Mouse (Mus musculus): ENCODE measurements around the gene Serpine1. TPM values are rescaled to one million over a fixed set of nuclear protein-coding genes. Genes with fewer than 3 reads are reported as not detected.

Gene Serpine1
- polyA plus RNA-seq, 2 experiments from 2014 or later = 0.20 TPM; not detected in 1

DNA sequence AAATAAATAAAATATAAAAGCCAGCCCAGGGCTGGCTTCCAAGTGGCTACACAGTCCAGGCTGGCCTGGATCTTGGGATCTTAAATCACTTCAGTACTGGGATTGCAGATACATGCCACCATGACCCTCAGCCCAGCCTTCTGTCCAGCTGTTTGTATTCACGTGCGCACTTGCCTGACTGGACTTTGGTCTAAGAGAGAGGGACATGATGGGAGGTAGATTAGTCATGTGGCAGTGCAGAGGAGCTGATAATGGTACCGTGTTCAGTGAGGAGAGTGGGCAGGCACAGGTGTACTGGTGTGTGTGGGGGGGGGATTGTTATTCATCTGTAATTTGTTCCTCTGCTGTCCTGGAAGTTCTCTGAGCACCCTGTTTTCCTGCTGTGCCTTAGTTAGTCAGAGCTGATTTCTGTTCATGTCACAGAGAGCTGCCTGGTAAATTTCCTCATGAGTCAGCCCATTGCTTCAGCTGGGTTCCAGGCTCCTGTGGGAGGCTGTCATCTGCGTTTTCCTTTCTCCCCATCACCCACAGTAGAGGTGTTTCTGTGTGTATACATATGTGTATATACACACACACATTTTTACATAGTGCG is 20.1 kb downstream of the Serpine1 start:
- ATAC-seq = no peak

DNA sequence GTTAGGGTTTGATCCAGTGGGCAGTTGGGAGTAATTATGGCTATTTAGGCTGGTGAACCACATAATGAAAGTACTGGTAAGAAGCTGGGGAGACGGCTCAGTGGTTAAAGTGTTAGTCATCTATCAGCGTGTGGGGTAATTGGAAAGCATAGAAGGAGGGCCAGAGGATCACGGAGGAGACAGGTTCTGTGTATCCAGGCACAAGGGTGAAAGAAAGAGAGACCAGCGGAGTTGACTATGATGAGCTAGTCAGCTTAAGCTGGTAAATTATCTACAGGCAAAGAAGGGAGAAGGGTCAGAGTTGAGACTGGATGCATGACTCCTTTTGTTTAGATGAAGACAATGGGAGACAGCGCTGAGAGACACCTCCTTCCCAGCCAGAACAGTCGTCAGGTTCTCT is 20.9 kb downstream of the Serpine1 start:
- ATAC-seq = no peak

DNA sequence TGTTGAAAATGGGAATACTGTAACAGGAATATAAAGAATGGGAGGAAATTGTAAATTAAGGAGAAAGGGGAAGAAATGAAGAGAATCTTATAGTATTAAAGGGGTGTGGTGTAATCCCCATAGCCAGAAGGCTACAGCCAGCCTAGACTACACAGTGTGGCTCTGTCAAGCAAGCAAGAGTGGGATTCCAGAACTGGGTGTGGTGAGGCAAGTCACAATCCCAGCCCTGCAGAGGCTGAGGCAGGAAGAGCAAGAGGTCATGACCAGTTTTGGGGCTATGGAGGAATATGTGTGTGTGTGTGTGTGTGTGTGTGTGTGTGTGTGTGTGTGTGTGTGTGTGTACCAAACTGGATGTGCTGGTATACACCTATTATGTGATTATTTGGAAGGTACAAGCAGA is 25.1 kb downstream of the Serpine1 start:
- no peak for ATAC-seq

DNA sequence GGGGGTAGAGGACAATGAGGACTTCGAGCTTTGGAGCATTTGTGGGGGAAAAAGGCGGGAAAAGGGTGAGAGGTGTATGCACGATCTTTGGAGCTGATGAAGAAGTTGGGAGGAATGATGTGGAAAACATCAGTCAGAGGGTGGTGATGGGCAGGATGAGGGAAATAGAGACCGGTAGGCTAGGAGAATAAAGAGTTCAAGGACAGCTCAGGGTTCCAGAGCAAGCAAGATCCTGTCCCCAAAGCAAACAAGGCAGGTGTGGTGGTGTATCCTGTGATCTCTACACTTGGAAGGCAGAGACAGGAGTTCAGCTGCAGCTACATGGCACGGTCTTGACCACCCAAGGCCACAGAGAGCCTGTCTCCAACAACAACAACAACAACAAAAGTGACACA is 25.7 kb downstream of the Serpine1 start:
- ATAC-seq = peak; percentile 28

DNA sequence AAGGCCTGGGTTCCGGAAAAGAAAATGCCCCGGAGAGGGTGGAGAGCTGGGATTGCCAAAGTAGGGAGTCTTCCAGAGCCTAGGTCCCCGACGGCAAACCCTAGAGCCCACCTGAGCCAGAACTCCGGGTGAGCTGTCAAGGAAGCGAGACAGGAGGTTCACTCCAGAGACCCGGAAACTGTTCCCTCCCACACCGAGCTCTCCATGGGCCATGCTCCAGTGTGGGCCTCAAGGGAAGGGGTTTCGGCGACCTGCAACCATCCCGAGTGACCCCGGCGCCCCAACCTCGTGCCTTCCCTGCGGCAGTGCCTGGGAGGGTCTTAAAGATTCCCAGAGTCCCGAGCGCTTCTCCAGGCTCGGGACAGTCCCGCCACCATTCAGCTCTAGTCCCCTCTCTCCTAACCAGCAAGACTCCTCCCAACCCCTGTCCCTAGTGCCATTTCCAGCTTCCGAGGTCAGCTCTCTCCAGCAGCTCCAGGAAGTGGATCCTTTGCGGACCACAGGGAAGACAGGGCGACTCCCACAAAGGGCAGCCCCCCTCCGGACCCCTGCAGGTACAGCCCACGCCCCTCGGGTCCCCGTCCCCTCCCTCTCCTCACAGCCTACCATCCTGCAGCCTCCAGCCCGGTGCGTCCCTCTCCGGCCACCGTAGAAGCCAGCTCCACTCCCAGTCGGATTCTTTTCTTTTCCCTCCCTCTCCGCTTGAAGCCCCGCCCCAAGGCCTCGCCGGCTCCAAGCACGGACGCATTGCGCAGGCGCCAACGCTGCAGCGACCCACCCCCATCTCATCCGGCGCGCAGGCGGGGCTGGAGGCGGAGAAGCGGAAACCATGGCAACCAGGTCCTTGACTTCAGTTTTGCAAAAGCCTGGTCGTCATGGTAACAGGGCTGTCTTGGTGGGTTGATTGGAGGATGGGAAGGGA is 26.4 kb downstream of the Serpine1 start, which contains the start of gene Ap1s1:
TSS of gene Ap1s1 (minus strand) at position 734 of the 922 bp plus-strand sequence.
- ATAC-seq = peak; percentile 94

DNA sequence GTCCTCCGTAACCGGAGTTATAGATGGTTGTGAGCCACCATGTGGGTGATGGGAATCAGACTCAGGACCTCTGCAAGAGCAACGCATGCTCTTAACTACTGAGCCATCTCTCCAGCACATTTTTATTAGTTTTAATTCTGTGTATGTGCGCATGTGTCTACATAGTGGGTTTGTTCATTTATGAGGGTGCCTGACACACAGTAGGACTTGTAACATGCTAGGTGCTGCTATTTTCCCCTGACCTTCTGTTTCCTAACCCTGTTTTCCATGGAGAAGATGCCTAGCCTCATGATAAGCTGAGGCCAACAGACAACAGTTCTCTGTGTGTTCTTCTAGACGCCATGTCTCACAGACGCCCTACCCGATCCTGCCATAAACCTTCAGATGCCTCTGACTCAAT is 28.1 kb downstream of the Serpine1 start:
- ATAC-seq = no peak

DNA sequence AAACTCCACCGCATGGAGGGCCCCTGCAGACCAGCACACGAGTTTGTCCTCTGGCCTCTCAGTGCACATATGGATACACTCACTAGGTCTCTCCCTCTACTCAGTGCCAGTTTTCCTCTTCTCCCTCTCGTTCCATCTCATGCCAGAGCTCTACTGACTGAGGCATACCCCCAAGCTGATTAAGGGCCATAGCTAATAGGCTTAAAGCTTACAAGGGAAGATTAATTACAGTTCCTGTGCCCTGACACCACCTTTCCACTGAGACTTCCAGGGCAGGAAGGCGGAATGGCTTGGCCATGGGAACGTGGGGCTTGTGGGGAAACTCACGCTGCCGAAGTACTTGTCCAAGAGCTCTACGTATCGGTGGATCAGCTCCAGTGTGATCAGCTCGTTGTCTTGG is 30.6 kb downstream of the Serpine1 start:
- ATAC-seq = no peak

DNA sequence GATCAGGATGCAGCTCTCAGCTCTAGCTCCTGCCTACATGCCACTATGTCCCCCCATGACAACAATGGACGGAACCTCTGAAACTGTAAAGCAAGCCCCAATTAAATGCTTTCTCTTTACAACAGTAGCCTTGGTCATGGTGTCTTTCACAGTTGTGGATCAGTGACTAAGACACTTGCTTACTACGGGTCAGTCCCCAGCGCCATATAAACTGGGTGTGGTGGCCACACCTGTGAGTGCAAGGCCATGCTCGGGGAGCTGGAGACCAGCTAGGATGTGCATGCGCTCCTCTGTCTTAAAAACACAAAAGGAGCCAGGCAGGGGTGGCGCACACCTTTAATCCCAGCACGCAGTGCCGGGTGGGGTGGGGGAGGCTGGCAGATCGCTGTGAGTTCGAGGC is 32.6 kb downstream of the Serpine1 start:
- no peak for ATAC-seq

DNA sequence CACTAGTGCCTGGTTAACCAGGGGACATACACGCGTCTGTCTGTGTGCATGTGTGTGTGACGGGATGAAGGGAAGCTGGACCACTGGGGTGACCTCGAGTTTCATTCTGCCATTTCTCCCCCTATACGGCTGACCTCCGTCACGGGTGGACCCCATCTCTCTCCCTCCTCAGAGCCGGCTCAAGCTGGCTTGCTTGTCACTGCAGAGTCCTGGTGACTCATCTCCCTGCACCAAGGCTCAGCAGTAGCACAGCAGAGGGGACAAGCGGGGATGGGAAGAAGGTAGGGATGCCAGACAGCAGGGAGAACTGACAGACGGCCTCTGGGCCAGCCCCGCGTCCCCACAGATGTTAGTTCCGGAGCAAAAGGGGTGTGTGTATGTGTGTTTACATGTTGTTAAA is 35.9 kb downstream of the Serpine1 start:
- ATAC-seq = no peak

DNA sequence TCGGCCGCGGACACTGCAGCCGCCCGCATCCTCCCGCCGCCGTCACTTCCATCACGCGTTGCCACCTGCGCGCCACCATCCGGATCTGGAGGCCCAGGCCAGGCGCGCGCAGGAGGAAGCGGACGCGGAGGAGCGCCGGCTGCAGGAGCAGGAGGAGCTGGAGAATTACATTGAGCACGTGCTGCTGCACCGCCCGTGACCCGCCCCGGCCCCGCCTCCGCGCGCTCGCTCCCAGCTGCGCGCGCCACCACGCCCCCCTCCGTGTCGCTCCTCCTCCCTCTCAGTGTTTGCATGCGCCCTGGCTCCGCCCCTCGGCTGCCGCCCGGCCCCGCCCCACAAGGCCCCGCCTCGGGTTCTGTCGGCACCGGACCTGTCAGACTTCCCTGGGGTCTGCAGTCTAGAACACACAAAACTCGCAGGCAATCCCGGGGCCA is 39.4 kb downstream of the Serpine1 start:
- ATAC-seq = peak; percentile 76

DNA sequence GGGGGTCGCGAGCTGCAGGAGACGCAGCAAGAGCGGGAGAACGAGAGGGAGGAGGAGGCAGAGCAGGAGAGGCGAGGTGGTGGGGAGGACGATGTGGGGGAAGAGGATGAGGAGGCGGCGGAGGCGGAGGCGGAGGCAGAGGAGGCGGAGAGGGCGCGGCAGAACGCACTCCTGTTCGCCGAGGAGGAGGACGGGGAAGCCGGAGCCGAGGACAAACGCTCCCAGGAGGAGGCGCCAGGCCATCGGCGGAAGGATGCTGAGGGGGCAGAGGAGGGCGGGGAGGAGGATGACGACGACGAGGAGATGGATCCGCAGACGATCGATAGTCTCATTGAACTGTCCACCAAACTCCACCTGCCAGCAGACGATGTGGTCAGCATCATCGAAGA is 40.0 kb downstream of the Serpine1 start:
- ATAC-seq = no peak

DNA sequence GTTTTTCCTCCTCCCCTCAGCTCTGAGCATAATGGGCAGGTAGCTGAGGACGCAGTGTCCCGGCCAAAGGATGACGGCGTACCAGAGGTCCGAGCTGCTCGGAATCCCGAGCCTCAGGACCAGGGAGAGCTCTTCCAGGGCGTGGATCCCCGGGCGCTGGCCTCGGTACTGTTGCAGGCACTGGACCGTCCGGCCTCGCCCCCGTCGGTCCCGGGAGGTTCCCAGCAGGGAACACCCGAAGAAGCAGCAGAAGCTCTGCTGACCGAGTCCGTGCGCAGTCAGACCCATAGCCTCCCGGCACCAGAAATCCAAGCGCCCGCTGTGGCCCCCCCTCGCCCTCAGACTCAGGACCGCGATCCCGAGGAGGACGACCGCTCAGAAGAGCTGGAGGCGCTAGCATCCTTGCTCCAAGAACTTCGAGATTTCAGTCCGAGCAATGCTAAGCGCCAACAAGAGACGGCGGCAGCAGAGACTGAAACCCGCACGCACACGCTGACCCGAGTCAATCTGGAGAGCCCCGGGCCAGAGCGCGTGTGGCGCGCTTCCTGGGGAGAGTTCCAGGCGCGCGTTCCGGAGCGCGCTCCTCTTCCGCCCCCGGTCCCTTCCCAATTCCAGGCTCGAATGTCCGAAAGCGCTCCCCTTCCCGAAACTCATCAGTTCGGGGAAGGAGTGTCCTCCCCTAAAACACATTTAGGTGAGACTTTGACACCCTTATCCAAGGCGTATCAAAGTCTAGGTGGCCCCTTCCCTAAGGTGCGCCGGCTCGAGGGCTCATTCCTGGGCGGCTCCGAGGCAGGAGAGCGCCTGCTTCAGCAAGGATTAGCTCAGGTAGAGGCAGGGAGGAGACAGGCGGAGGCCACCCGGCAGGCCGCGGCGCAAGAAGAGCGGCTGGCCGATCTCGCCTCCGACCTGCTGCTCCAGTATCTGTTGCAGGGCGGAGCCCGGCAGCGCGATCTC is 40.7 kb downstream of the Serpine1 start:
- ATAC-seq = no peak

DNA sequence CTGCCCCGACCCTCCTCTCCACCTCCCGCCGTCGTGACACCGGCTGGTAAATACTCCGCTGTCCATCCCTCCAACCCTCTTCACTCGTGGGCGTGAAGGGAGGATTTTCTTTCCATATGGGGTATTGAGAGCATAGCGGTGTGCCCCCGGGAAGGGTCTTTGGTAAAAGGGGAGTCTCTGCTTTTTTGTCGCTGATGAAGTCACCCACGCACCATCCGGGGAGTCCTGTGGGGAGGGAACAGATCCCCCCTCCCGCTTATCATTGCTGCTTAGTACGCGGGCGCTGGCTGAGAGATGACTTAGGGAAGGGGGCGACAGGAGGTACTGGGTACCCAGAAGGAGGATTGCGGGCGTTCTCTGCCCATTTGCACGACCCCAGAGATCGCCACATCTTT is 41.7 kb downstream of the Serpine1 start:
- ATAC-seq = peak; percentile 2

DNA sequence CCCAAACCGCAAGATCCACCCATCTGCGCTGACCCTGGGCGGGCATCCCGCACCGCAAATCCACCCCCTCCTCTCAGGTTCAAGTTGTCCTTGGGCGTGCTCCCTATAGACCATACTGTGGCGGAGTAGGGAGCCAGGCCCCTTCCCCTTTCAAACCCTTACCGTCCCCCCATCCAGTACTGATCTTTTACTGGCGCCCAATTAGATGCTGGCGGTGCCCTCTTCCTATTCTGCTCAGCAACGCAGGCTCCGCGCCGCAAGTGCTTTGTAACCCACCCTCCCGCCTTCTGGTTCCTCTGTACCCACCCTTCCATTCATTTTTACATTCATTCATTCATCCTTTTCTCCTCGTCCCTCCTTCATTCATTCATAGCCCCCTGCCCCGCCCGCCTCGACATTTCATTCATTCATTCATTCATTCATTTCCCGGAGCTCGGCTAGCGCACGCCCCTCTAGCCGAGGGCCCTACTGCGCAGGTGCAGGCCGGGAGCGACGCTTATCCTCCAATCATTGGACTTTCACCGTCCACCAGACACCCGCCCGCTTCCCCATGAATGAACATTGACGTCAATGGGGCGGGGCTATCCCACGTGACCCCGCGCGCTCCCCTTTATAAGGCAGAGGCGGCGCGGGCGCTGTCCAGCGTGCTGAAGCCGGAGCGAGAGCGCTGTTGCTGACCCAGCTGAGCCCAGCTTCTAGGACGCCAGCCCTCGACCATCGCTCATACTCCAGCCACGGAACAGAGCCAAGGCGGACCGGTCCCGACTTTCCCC is 42.2 kb downstream of the Serpine1 start:
- ATAC-seq = peak; percentile 69

DNA sequence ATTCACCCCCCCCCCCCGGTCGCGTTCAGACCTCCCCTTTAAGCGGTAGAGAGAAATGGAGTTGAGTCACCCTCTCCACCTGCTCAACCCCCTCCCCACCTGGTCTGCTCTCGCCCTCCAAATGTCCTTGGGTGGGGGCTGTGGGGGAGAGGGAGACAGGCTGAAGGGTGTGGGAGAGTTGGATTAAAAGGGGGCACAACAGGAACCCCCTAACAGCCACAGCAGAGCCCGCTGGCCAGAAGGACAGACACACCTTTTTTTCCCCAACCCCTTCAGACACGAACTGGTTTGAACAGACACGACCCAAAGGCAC is 42.8 kb downstream of the Serpine1 start:
- ATAC-seq = no peak

DNA sequence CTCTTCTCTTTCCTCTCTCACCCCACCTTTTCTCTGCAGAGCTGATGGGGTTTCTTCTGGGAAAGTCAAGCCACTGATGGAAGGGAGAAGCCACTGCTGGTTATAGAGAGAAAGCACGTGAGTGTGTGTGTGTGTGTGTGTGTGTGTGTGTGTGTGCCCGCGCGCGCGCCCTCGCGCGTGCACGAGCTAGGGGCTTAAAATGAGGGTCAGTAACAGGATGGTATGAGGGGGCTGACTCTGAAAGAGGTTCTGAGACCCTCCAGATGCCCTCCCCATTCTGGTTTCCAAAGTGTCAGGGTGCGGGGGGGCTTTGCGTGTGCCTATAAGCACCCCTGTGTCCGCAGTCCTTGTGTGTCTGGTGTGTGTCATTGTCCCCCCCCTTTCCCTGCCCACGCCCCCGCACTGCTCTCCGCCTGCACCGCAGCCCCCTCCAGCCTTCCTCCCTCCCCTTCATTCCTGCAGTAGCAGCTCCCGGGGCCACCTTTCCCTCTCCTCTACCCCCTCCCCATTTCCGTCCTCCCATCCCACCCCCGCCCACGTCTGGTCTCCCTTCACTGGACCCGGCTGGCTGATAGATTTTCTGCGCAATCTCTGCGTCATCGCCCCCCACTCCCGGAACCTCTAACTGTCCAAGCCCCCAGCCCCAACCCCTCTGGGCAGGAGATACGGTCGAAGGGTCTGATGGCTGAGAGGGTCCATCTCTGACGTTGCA is 43.4 kb downstream of the Serpine1 start:
- no peak for ATAC-seq

DNA sequence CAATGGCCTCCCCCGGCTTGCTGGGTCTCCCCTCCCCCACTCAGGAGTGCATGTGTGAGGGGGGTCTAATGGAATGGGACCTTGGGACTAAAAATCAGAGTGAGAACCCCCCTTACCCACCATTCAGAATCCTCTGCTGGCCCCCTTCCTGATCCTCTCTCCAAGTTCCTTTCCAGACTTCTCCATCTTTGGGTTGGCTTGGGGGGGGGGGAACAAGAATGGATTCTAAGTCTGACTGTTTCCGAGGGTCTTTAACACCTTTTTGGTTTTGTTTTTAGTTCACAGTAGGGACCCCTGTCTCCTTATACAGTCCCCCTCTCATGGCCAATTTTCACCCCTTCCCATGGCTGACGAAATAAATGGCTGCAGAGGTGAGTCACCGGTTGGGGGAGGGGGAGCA is 46.0 kb downstream of the Serpine1 start, which contains the start of gene Vgf:
TSS of gene Vgf (plus strand) at position 301 of the 400 bp plus-strand sequence.
- ATAC-seq = no peak

DNA sequence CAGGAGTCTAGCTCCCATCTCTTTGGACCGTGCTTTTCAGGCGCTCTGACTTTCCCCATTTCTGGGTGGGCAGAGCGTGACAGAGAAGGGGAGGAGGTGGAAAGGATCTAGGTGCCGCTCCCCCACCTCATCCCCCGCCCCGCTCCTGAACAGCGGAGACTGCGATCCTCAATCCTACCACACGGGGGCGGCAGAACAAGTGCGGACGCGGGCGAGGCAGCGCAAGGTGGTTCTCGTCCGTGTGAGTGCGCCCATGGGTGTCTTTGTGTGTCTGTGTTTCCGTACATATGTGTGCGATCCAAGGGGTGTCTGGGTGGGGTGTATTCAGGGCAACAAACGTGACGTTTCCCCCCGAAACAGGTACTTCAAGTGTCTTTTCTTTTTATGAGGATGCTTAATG is 46.9 kb downstream of the Serpine1 start:
- ATAC-seq = peak; percentile 72

DNA sequence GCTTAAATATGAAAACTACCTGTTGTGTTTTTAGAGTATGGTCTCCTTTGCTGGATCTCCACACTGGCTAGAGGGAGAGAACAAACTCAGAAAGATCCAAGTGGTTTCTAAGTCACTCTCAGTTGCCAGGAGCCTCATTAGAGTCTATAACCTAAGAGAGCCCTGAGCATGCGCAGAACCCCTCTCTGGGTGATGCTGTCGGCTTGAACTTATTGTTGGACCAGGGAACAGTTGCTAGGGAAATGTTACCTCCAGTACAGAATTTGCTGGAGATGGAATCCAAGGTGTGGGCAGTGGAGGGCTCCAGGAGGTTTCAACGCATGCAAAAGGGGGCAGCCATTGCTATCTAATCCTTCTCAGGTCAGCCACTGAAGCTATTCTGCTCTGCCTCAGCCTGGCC is 47.8 kb downstream of the Serpine1 start:
- no peak for ATAC-seq

DNA sequence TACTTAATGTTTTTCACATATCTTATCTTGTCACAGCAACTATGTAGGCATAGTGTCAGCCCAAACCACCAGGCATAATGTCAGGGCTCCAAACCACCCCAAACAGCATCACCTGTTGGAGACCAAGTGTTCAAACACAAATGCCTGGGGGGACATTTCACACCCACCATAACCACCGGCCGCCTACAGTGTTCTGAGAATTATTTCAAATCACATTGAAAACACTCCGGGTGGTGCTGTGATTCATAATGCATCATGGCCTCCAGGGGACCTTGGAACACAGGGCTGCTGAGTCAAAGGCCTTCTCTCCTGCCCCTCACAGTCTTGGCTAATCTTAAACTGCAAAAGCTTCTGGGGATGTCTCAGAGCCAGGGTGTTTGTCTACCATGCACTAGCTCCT is 56.2 kb downstream of the Serpine1 start:
- no peak for ATAC-seq

DNA sequence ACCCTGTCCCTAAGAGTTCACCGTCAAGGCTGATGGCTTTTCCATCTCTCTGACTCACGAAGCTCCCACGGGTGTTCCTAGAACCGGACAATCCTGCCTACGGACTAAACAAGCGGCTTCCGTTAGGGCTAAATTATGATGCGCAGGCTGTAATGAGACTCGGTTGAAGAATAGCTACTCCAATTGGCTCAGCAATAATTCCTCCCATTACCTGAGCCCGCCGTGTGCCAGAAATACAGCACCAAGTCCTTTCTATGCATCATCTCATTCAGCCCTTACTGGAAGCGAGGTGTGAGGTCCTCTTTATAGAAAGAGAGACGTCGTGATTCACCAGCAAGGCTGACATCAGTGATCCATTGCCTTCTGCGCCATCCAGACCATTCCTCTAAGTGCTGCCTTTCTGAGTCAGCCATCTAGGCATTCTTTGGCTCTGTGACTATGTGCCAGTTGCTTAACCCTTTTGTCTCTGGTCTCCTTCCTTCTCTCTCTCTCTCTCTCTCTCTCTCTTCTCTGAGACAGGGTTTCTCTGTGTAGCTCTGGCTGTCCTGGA is 59.6 kb downstream of the Serpine1 start:
- ATAC-seq = no peak
